Mouse (Mus musculus) testis, adult 10 weeks (tissue): ENCODE results near the gene Ankrd49. TPM values are rescaled to one million over a fixed set of nuclear protein-coding genes. Genes with fewer than 3 reads are reported as not detected.

Experiments
- polyA plus RNA-seq: library from polyadenylated mRNA; stranded (reverse); fragments of 350-450 nt; fragmentation: Illumina TruSeq; extraction: RNeasy Lipid Tissue Mini Kit (QIAGEN cat#74804); gene quantifications from one replicate; pipeline ENCODE4 v1.2.3, GENCODE M21; 2014; ENCODE audit warnings: low read depth, low replicate concordance

Gene Ankrd49
- 149 TPM for polyA plus RNA-seq

GRCm38 (mm10) chr9:14784039-14785002 is at the start of gene Ankrd49, which contains the start of gene Mre11a:
Ankrd49 (minus strand) TSS chr9:14784856.
Mre11a (plus strand) TSS chr9:14784654.

GRCm38 (mm10) chr9:14770803-14771471 is 13.7 kb downstream of the Ankrd49 start, which contains the start of gene 1700012B09Rik:
1700012B09Rik (minus strand) TSS chr9:14771030.

GRCm38 (mm10) chr9:14752001-14752522 is 32.6 kb downstream of the Ankrd49 start, which contains the start of gene Fut4:
Fut4 (minus strand) TSS chr9:14752393.

GRCm38 (mm10) chr9:14740151-14740924 is 44.3 kb downstream of the Ankrd49 start, which contains the start of gene Piwil4:
Piwil4 (minus strand) TSS chr9:14740733.

Other genes starting within 250 kb of the Ankrd49 start
- gene Amotl1, start 139.8 kb downstream of the Ankrd49 start, polyA plus RNA-seq: 5.0 TPM
- 0.14 TPM for gene Piwil4, start 44.1 kb downstream of the Ankrd49 start, polyA plus RNA-seq
- 0.50 TPM for gene Fut4, start 32.5 kb downstream of the Ankrd49 start, polyA plus RNA-seq
- gene 1700012B09Rik, start 13.8 kb downstream of the Ankrd49 start, polyA plus RNA-seq: 364 TPM
- gene Mre11a, start 202 bp downstream of the Ankrd49 start, polyA plus RNA-seq: 83.5 TPM
- 0.04 TPM for gene Gpr83, start 75.4 kb upstream of the Ankrd49 start, polyA plus RNA-seq
- not detected for gene Izumo1r, start 119.1 kb upstream of the Ankrd49 start, polyA plus RNA-seq